Mouse (Mus musculus) cortical plate, adult 2 months (tissue): ENCODE data around the gene Cntn4.

Source experiments
- CTCF ChIP-seq: fragments of 200-500 bp; IDR thresholded peaks from 2 replicates; pipeline ENCODE4 v1.5.1; 2011; ENCODE audit warnings: mild to moderate bottlenecking, control low read depth, low read length; ENCODE audit not compliant: insufficient read depth; ENCODE audit errors: extremely low read depth
- POLR2A ChIP-seq: fragments of 200-500 bp; IDR thresholded peaks from 2 replicates; pipeline ENCODE4 v1.6.1; 2011; ENCODE audit warnings: mild to moderate bottlenecking, low read length, control low read depth; ENCODE audit not compliant: insufficient read depth; ENCODE audit errors: extremely low read depth

DNA sequence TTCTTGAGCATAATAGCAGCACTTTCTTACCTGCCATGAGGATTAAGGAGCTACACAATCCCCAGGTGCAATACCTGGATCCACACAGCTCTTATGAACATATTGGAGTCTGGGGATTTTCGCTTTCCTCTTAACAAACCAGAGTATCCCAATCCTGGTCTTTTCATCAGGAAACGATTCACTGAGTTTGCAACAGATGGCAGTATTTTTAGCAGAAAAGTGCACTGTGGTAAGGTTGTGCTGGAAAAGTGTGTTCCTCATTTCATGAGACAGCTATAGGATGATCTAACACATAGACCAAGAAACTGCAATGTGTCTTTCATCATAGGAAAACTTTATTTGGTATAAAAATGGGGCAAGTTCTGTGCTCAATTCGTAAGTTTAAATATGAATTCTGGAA, 659.3 kb downstream of the Cntn4 start:
- TF ChIP-seq CTCF (no peak), POLR2A (no peak)
